Mouse (Mus musculus): ENCODE results near the gene Slit3. TPM values are rescaled to one million over a fixed set of nuclear protein-coding genes. Genes with fewer than 3 reads are reported as not detected.

The Slit3 gene
- polyA plus RNA-seq, 2 experiments, result 32.9 to 33.0 TPM

DNA sequence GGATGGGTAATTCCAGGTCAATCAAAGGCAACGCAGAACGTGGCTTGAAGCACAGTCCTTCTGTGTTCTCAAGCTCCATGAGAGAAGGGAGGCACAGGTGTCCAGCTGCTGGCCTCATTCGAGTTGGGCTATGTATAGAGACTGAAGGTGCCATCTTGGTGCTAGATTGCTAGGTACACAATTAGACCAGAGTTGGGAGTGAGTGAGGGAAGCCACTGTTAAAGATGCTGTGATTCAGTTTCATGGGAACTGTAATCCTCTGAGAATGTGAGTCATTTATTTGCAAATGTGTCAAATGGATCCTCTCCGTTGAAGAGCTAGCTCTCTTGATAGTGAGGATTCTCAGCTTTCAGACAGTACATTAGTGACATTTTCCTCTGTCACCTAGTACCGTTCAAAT, 277.3 kb downstream of the Slit3 start:
- Histone ChIP-seq H3K4me1 (ENCODE audit: control insufficient read depth, insufficient read depth, low read length) (peaks cover 19% of the 10 kb centered on the region), H3K27ac (replicated peaks; ENCODE audit: low read depth, low read length) (no peak overlapping the region), H3K4me2 (replicated peaks; ENCODE audit: low read depth, low read length, severe bottlenecking) (no peak overlapping the region), H3K36me3 (ENCODE audit: control insufficient read depth, insufficient read depth, low read length) (no peaks in the 10 kb centered on the region), H3K9ac (ENCODE audit: low read depth, low read length, severe bottlenecking) (no peak overlapping the region), H3K9me3 (ENCODE audit: control insufficient read depth, low read length) (no peaks in the 10 kb centered on the region), H3K4me3 (replicated peaks; ENCODE audit: low read length) (no peak overlapping the region), H3K27me3 (ENCODE audit: control insufficient read depth, insufficient read depth, low read length) (no peaks in the 10 kb centered on the region)
- ATAC-seq (ENCODE audit: low FRiP score, low read depth) (no peak), DNase-seq (ENCODE audit: low spot score) (no peak)
- no peak for TF ChIP-seq POLR2A (IDR thresholded peaks at IDR 0.05; ENCODE audit: borderline replicate concordance, extremely low read depth, insufficient read depth, insufficient read length)
- 86% methylated on average over 5 of the region's 5 CpGs for WGBS

GRCm38 (mm10) chr11:35403516-35403915, 282.5 kb downstream of the Slit3 start:
- Histone ChIP-seq H3K9ac (ENCODE audit: low read depth, low read length, severe bottlenecking) (no peak overlapping the region), H3K4me3 (replicated peaks; ENCODE audit: low read length) (no peak overlapping the region), H3K27me3 (ENCODE audit: control insufficient read depth, insufficient read depth, low read length) (no peaks in the 10 kb centered on the region), H3K9me3 (ENCODE audit: control insufficient read depth, low read length) (no peaks in the 10 kb centered on the region), H3K4me1 (ENCODE audit: control insufficient read depth, insufficient read depth, low read length) (peaks cover 17% of the 10 kb centered on the region), H3K27ac (replicated peaks; ENCODE audit: low read depth, low read length) (no peak overlapping the region), H3K36me3 (ENCODE audit: control insufficient read depth, insufficient read depth, low read length) (no peaks in the 10 kb centered on the region), H3K4me2 (replicated peaks; ENCODE audit: low read depth, low read length, severe bottlenecking) (no peak overlapping the region)
- DNase-seq (ENCODE audit: low spot score), result no peak
- WGBS, result 78% methylated on average over 9 of the region's 9 CpGs
- no peak for ATAC-seq (ENCODE audit: low FRiP score, low read depth)
- TF ChIP-seq POLR2A (IDR thresholded peaks at IDR 0.05; ENCODE audit: borderline replicate concordance, extremely low read depth, insufficient read depth, insufficient read length), result no peak

- H3K4me2 ChIP-seq (replicated peaks; ENCODE audit: low read depth, low read length, severe bottlenecking), result no peak overlapping the region
- TF ChIP-seq POLR2A (IDR thresholded peaks at IDR 0.05; ENCODE audit: borderline replicate concordance, extremely low read depth, insufficient read depth, insufficient read length), result no peak
These were observed 285.0 kb downstream of the Slit3 start for GRCm38 (mm10) chr11:35406045-35406444.

GRCm38 (mm10) chr11:35406522-35406921, 285.5 kb downstream of the Slit3 start:
- no peak for TF ChIP-seq POLR2A (IDR thresholded peaks at IDR 0.05; ENCODE audit: borderline replicate concordance, extremely low read depth, insufficient read depth, insufficient read length)
- no peaks in the 10 kb centered on the region for H3K27me3 ChIP-seq (ENCODE audit: control insufficient read depth, insufficient read depth, low read length)
- H3K9ac ChIP-seq (ENCODE audit: low read depth, low read length, severe bottlenecking), result no peak overlapping the region
- WGBS, result 55% methylated on average over 6 of the region's 6 CpGs
- no peaks in the 10 kb centered on the region for H3K36me3 ChIP-seq (ENCODE audit: control insufficient read depth, insufficient read depth, low read length)
- H3K4me2 ChIP-seq (replicated peaks; ENCODE audit: low read depth, low read length, severe bottlenecking), result no peak overlapping the region
- H3K4me1 ChIP-seq (ENCODE audit: control insufficient read depth, insufficient read depth, low read length), result peaks cover 17% of the 10 kb centered on the region
- H3K27ac ChIP-seq (replicated peaks; ENCODE audit: low read depth, low read length), result no peak overlapping the region
- ATAC-seq (ENCODE audit: low FRiP score, low read depth) (no peak), DNase-seq (ENCODE audit: low spot score) (no peak)
- H3K4me3 ChIP-seq (replicated peaks; ENCODE audit: low read length), result no peak overlapping the region
- H3K9me3 ChIP-seq (ENCODE audit: control insufficient read depth, low read length), result no peaks in the 10 kb centered on the region

More at GRCm38 (mm10) chr11:35406045-35406444, 285.0 kb downstream of the Slit3 start:
- DNase-seq (ENCODE audit: low spot score) (no peak), ATAC-seq (ENCODE audit: low FRiP score, low read depth) (no peak)
- Histone ChIP-seq H3K27me3 (ENCODE audit: control insufficient read depth, insufficient read depth, low read length) (no peaks in the 10 kb centered on the region), H3K9me3 (ENCODE audit: control insufficient read depth, low read length) (no peaks in the 10 kb centered on the region), H3K36me3 (ENCODE audit: control insufficient read depth, insufficient read depth, low read length) (no peaks in the 10 kb centered on the region), H3K27ac (replicated peaks; ENCODE audit: low read depth, low read length) (no peak overlapping the region), H3K4me3 (replicated peaks; ENCODE audit: low read length) (no peak overlapping the region), H3K4me1 (ENCODE audit: control insufficient read depth, insufficient read depth, low read length) (peaks cover 17% of the 10 kb centered on the region), H3K9ac (ENCODE audit: low read depth, low read length, severe bottlenecking) (no peak overlapping the region)
- 36% methylated on average over 3 of the region's 3 CpGs for WGBS

DNA sequence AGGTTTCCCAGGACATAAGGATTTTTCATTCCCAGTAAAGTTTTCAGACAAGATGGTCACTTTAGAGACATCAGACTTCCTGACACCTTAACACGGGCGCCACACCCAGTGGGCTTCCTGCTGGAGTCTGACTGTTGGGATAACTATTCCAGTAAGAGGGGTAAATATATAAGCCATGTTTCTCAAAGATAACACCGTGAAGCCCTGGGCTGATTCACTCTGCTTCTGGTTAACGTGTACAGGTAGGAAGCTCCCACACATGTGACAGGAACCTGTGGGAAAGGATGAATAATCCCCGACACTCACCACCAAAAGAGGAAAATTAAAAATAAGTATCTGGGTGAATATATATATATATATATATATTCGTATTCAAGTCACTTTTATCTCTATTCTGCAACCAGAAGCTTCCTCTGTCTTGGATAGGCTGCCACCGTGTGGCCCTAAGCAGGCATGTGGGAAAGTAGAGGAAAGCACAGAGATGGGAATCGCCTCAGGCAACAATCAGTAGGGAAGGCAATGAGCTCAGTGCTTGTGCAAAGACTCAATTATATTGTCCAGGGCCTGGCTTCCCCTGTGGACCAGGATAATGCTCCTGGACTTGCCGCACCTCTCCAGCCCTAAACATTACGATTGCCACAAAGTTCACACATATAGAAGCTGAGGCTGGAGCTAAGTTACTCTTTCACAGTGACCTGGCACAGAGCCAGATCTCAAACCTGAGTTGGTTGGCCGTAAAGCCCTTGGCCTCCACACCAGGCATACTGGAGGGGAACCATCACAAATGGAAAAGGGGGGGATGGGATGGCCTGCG, 286.5 kb downstream of the Slit3 start:
- DNase-seq (ENCODE audit: low spot score) (peak; percentile 86), ATAC-seq (ENCODE audit: low FRiP score, low read depth) (peak; percentile 77)
- no peak overlapping the region for H3K4me3 ChIP-seq (replicated peaks; ENCODE audit: low read length)
- no peak overlapping the region for H3K27ac ChIP-seq (replicated peaks; ENCODE audit: low read depth, low read length)
- WGBS, result 33% methylated on average over 12 of the region's 12 CpGs
- H3K9me3 ChIP-seq (ENCODE audit: control insufficient read depth, low read length), result no peaks in the 10 kb centered on the region
- peaks cover 17% of the 10 kb centered on the region for H3K4me1 ChIP-seq (ENCODE audit: control insufficient read depth, insufficient read depth, low read length)
- no peaks in the 10 kb centered on the region for H3K36me3 ChIP-seq (ENCODE audit: control insufficient read depth, insufficient read depth, low read length)
- H3K9ac ChIP-seq (ENCODE audit: low read depth, low read length, severe bottlenecking), result no peak overlapping the region
- TF ChIP-seq POLR2A (IDR thresholded peaks at IDR 0.05; ENCODE audit: borderline replicate concordance, extremely low read depth, insufficient read depth, insufficient read length), result no peak
- no peak overlapping the region for H3K4me2 ChIP-seq (replicated peaks; ENCODE audit: low read depth, low read length, severe bottlenecking)
- no peaks in the 10 kb centered on the region for H3K27me3 ChIP-seq (ENCODE audit: control insufficient read depth, insufficient read depth, low read length)

Measured in limb, embryonic 14.5 days (tissue).